Comparison of ENCODE assay signal across 15 mouse cellular contexts in genomic region chr12:24973586-24973985, GRCm38 (mm10). TPM values are rescaled to one million over a fixed set of nuclear protein-coding genes. Genes with fewer than 3 reads are reported as not detected.
DNase-seq lines count a peak whose midpoint lies in the region; ATAC-seq and TF ChIP-seq lines count a peak whose summit lies in the region.
"Had no signal": no experiment of that assay in that cellular context is flagged by ENCODE, and none has a peak within 500 bp of the region (broad histone marks: within the 10 kb centered on the region; RNA-seq: fewer than 3 reads in every experiment).

No protein-coding gene starts in this region.

- no peak overlapping the region for H3K27ac ChIP-seq in kidney, embryonic 16.5 days (ENCODE audit: low read length)
- peak overlapping the region; percentile 67 for H3K27ac ChIP-seq in MEL (ENCODE audit: control insufficient read depth, low read depth, low read length)
- no peak overlapping the region for H3K27ac ChIP-seq in liver, postnatal 0 days (ENCODE audit: low read depth)
- H3K27ac ChIP-seq: hindbrain, embryonic 12.5 days; midbrain, embryonic 15.5 days had no signal

- WGBS in kidney, embryonic 16.5 days = 46% methylated on average over 5 of the region's 5 CpGs
- 30% methylated on average over 5 of the region's 5 CpGs for WGBS in liver, postnatal 0 days (ENCODE audit: insufficient replicate concordance)

- no peaks in the 10 kb centered on the region for H3K9me3 ChIP-seq in kidney, embryonic 16.5 days (ENCODE audit: low read length)
- H3K9me3 ChIP-seq in MEL (replicated peaks; ENCODE audit: insufficient read depth, low read length) = no peaks in the 10 kb centered on the region
- no peaks in the 10 kb centered on the region for H3K9me3 ChIP-seq in liver, postnatal 0 days (ENCODE audit: low read length)
- H3K9me3 ChIP-seq: G1E; hindbrain, embryonic 12.5 days; midbrain, embryonic 15.5 days; neural tube, embryonic 13.5 days had no signal

- H3K4me1 ChIP-seq in kidney, embryonic 16.5 days (ENCODE audit: insufficient read depth, low read length) = peaks cover 7% of the 10 kb centered on the region
- peaks cover 5 to 19% of the 10 kb centered on the region in 2 experiments; a peak in 3 of 4 replicates for H3K4me1 ChIP-seq in MEL (ENCODE audit: control insufficient read depth in 1 of 2, insufficient read depth in 2 of 2, low read length in 2 of 2)
- peaks cover 21% of the 10 kb centered on the region for H3K4me1 ChIP-seq in liver, postnatal 0 days (ENCODE audit: insufficient read depth)

- H3K79me2 ChIP-seq in MEL (ENCODE audit: control insufficient read depth, insufficient read depth, low read length, poor library complexity) = peaks cover 20% of the 10 kb centered on the region

- no peak for TF ChIP-seq RAD21 in MEL (IDR thresholded peaks at IDR 0.05; ENCODE audit: low read depth, low read length)

- no peak overlapping the region for H3K4me2 ChIP-seq in kidney, embryonic 16.5 days (replicated peaks; ENCODE audit: low read depth, low read length)
- peak overlapping the region; percentile 86; the same call in 1 of the 2 replicates for H3K4me2 ChIP-seq in liver, postnatal 0 days (ENCODE audit: low read depth, low read length)
- H3K4me2 ChIP-seq: hindbrain, embryonic 12.5 days; neural tube, embryonic 13.5 days had no signal

- H3K36me3 ChIP-seq in kidney, embryonic 16.5 days (ENCODE audit: insufficient read depth, low read length) = 0 out of 2 replicates have a peak, but pooled peaks cover 2% of the 10 kb centered on the region
- peaks cover 0 to 19% of the 10 kb centered on the region in 2 experiments; a peak in 3 of 4 replicates for H3K36me3 ChIP-seq in MEL (ENCODE audit: control insufficient read depth in 1 of 2, insufficient read depth in 2 of 2, low read length in 2 of 2)
- H3K36me3 ChIP-seq in liver, postnatal 0 days (replicated peaks; ENCODE audit: insufficient read depth, low read length) = no peaks in the 10 kb centered on the region
- H3K36me3 ChIP-seq: hindbrain, embryonic 12.5 days; midbrain, embryonic 15.5 days; neural tube, embryonic 13.5 days had no signal

- no peak for ATAC-seq in kidney, embryonic 16.5 days (ENCODE audit: low FRiP score, low TSS enrichment)
- ATAC-seq in liver, postnatal 0 days = no peak

- intact Hi-C loops in left cerebral cortex, postnatal 4 days (cut with DNase I) = no loop called here

- no peaks in the 10 kb centered on the region for H3K27me3 ChIP-seq in kidney, embryonic 16.5 days (ENCODE audit: insufficient read depth, low read length)
- H3K27me3 ChIP-seq in MEL (ENCODE audit: control insufficient read depth in 1 of 2, insufficient read depth in 2 of 2, low read length in 2 of 2) = no peaks in the 10 kb centered on the region
- no peaks in the 10 kb centered on the region for H3K27me3 ChIP-seq in liver, postnatal 0 days (ENCODE audit: insufficient read depth, low read length)
- H3K27me3 ChIP-seq: hindbrain, embryonic 12.5 days; midbrain, embryonic 15.5 days; neural tube, embryonic 13.5 days had no signal

- TF ChIP-seq POLR2A in MEL (IDR thresholded peaks at IDR 0.05; ENCODE audit: control insufficient read depth in 1 of 2, insufficient read depth in 1 of 2, low read depth in 1 of 2, low read length in 2 of 2, poor library complexity in 1 of 2) = no peak

- no peak for TF ChIP-seq CTCF in MEL (IDR thresholded peaks at IDR 0.05 in 2 of 3, conservative IDR thresholded peaks at IDR 0.05 in 1 of 3; ENCODE audit: control insufficient read depth in 1 of 3, insufficient read depth in 1 of 3, low read depth in 2 of 3, low read length in 3 of 3, poor library complexity in 1 of 3, severe bottlenecking in 1 of 3)
- no peak for TF ChIP-seq CTCF in liver, postnatal 0 days (IDR thresholded peaks at IDR 0.05; ENCODE audit: low read depth)

- no peak overlapping the region for H3K9ac ChIP-seq in kidney, embryonic 16.5 days (replicated peaks; ENCODE audit: low read length)
- H3K9ac ChIP-seq in MEL (ENCODE audit: control insufficient read depth, low read depth, low read length, poor library complexity, severe bottlenecking) = peak overlapping the region; percentile 47
- H3K9ac ChIP-seq in liver, postnatal 0 days (replicated peaks) = no peak overlapping the region
- H3K9ac ChIP-seq: hindbrain, embryonic 12.5 days; midbrain, embryonic 15.5 days; neural tube, embryonic 13.5 days had no signal

- peak; percentile 45 for DNase-seq in kidney, adult 18-20 months
- DNase-seq in MEL (ENCODE audit: low read depth, low spot score) = peak; percentile 66
- peak; percentile 56 for DNase-seq in kidney, postnatal 14 days
- DNase-seq in liver, postnatal 0 days = no peak
- DNase-seq in frontal cortex, postnatal 14 days (ENCODE audit: low spot score in 2 of 2) = no peak
- DNase-seq in adrenal gland, postnatal 10 days = no peak
- DNase-seq in left cerebral cortex, postnatal 4 days = no peak
- DNase-seq: adrenal gland, adult 8-10 months; lung, postnatal 36 days; spleen, adult 18-20 months had no signal

- TF ChIP-seq EP300 in MEL (IDR thresholded peaks at IDR 0.05; ENCODE audit: low read depth in 1 of 2, low read length in 2 of 2) = no peak
- TF ChIP-seq EP300 in liver, postnatal 0 days (IDR thresholded peaks at IDR 0.05; ENCODE audit: low read depth) = no peak

- no peak overlapping the region for H3K4me3 ChIP-seq in kidney, embryonic 16.5 days (ENCODE audit: low read length)
- H3K4me3 ChIP-seq in MEL (ENCODE audit: control insufficient read depth in 1 of 2, insufficient read depth in 1 of 2, low read depth in 2 of 2, low read length in 2 of 2) = peak overlapping the region; percentile 64 to 92
- no peak overlapping the region; the same call in 1 of the 2 replicates for H3K4me3 ChIP-seq in liver, postnatal 0 days (ENCODE audit: low read depth, low read length)
- H3K4me3 ChIP-seq: hindbrain, embryonic 12.5 days had no signal

TF ChIP-seq in MEL, 35 proteins besides CTCF, POLR2A, EP300 and RAD21:
- 0 out of 2 replicates have a peak, but pooled peaks have one; percentile 15 for TF ChIP-seq MAZ (IDR thresholded peaks at IDR 0.05; ENCODE audit: low read depth, low read length)
- no peak for TF ChIP-seq ELF1 (IDR thresholded peaks at IDR 0.05; ENCODE audit: low read depth, low read length)

RNA-seq across cellular contexts. Expression of gene Kidins220, which starts 1.1 kb away (rescaled TPM):
- polyA plus RNA-seq in kidney, embryonic 16.5 days (2015; fragmentation: Nextera tagmentation; extraction: Ambion mirVana) = 36.7 and 39.6 TPM in 2 replicates
- total RNA-seq in MEL (2012; rRNA removed) = 26.2 and 29.2 TPM in 2 replicates
- polyA plus RNA-seq in MEL (2012; ENCODE audit: insufficient read depth in 1 of 2, insufficient read length in 2 of 2, low read depth in 1 of 2, low replicate concordance in 2 of 2, missing spikeins in 1 of 2) = 100 to 1,000 TPM in 1 of 2 experiments, 10 to 100 TPM in 1; 29.2 to 124 TPM
- polyA plus RNA-seq in liver, postnatal 0 days (2015; fragmentation: Nextera tagmentation; extraction: Ambion mirVana) = 3.7 and 4.4 TPM in 2 replicates
- total RNA-seq in adrenal gland, postnatal 10 days (2021) = 10 to 100 TPM; 67.8 to 80.8 TPM
- 100 to 1,000 TPM; 426 to 438 TPM for total RNA-seq in left cerebral cortex, postnatal 4 days (2021)

Comparison
In these comparisons a context has a peak if more than half of its experiments do, and no peak if none do; other contexts are left out.
1. DNase-seq: peak in kidney, adult 18-20 months (single experiment), MEL (single experiment) and kidney, postnatal 14 days (single experiment); none in liver, postnatal 0 days (single experiment), frontal cortex, postnatal 14 days (0 of 2), adrenal gland, postnatal 10 days (single experiment) and left cerebral cortex, postnatal 4 days (single experiment).
2. H3K4me3 ChIP-seq: peak in MEL (2 of 2); none in kidney, embryonic 16.5 days (single experiment) and liver, postnatal 0 days (single experiment).
3. RNA of gene Kidins220, which starts 1.1 kb away (total RNA-seq): 426 to 438 TPM in left cerebral cortex, postnatal 4 days; 67.8 to 80.8 TPM in adrenal gland, postnatal 10 days and 26.2 to 29.2 TPM in MEL; every median in the first group is over 4 times any median in the second.